Mouse (Mus musculus): ENCODE data around the gene Ptafr. TPM values are rescaled to one million over a fixed set of nuclear protein-coding genes. Genes with fewer than 3 reads are reported as not detected.
"Not testable (repeated sequence)": the region's sequence is repeated elsewhere in the genome, so short reads cannot be mapped to it uniquely, and the experiment has no call there.

Gene Ptafr
- total and polyA plus RNA-seq, 3 experiments, result 0.31 to 1.1 TPM; not detected in 1

DNA sequence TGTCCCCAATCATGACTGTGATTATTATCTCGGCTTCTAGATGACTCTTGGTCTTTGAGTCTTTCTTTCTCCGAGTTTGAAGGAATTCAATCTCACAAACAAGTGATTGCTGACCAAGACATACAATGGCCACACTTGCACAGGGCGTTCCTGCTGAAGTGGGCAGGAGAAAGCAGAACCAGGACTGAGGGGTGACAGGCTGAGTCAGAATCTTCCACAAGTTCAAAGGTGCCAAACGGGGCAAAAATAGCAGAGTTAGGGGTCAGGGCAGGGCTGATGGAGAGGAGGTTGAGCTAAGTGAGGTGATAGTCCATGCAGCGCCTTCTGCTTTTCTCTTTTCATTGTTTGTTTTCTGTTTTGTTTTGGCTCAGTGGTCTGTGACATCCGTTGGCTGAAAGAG, 36.6 kb downstream of the Ptafr start:
- in situ Hi-C loops (cut with MboI; ENCODE audit: low pct_ligation_motif_present, low pct_unique_long_range_greater_than_20kb, low sequenced_read_pairs) (loop anchor here (10.0 kb wide), 1 partner anchor 46 kb away; no protein-coding TSS in a partner anchor), dilution Hi-C loops (cut with MboI; ENCODE audit: extremely low pct_ligation_motif_present, extremely low pct_unique_long_range_greater_than_20kb, low sequenced_read_pairs) (no loop called here)
- Histone ChIP-seq H3K4me2 (ENCODE audit: insufficient read depth, low read depth, poor library complexity, severe bottlenecking) (no peak overlapping the region), H3K9me3 (replicated peaks; ENCODE audit: low read length) (peaks cover 2% of the 10 kb centered on the region), H3K4me1 (ENCODE audit: control insufficient read depth in 1 of 2, insufficient read depth in 2 of 2) (peaks cover under 1 to 17% of the 10 kb centered on the region in 2 experiments; a peak in 3 of 4 replicates), H3K4me3 (replicated peaks in 1 of 3; ENCODE audit: low read depth in 2 of 3, low read length in 2 of 3, poor library complexity in 1 of 3) (no peak overlapping the region), H3K27ac (ENCODE audit: insufficient read depth, low read depth) (no peak overlapping the region), H3K36me3 (replicated peaks in 1 of 2; ENCODE audit: control insufficient read depth in 1 of 2, insufficient read depth in 1 of 2, low read length in 1 of 2) (no peaks in the 10 kb centered on the region), H3K79me2 (replicated peaks; ENCODE audit: control insufficient read depth, extremely low read depth, insufficient read depth, poor library complexity, severe bottlenecking) (no peaks in the 10 kb centered on the region), H3K27me3 (replicated peaks) (no peaks in the 10 kb centered on the region), H3K9ac (ENCODE audit: insufficient read depth, low read depth) (no peak overlapping the region)
- DNase-seq (ENCODE audit: extremely low read depth), result no peak
- TF ChIP-seq TCF12 (IDR thresholded peaks at IDR 0.05; ENCODE audit: low read depth, low read length) (no peak), POLR2AphosphoS2 (IDR thresholded peaks at IDR 0.05; ENCODE audit: low read depth, low read length) (no peak), KAT2A (IDR thresholded peaks at IDR 0.05; ENCODE audit: insufficient replicate concordance, low read length) (no peak), BHLHE40 (IDR thresholded peaks at IDR 0.05; ENCODE audit: low read depth, low read length) (no peak), RCOR1 (conservative IDR thresholded peaks at IDR 0.05; ENCODE audit: low read depth, low read length) (no peak), ZC3H11A (IDR thresholded peaks at IDR 0.05; ENCODE audit: low read depth, low read length) (no peak), JUND (conservative IDR thresholded peaks at IDR 0.05; ENCODE audit: low read depth, low read length) (no peak), JUN (IDR thresholded peaks at IDR 0.05; ENCODE audit: insufficient read depth, low read depth, low read length) (no peak), MAX (IDR thresholded peaks at IDR 0.05; ENCODE audit: low read length) (no peak), CTCF (conservative IDR thresholded peaks at IDR 0.05 in 1 of 2, IDR thresholded peaks at IDR 0.05 in 1 of 2; ENCODE audit: low read depth in 2 of 2, low read length in 2 of 2) (no peak), GABPA (IDR thresholded peaks at IDR 0.05; ENCODE audit: insufficient replicate concordance, low read depth, low read length) (no peak), UBTF (IDR thresholded peaks at IDR 0.05; ENCODE audit: low read depth, low read length) (no peak), MXI1 (IDR thresholded peaks at IDR 0.05; ENCODE audit: low read depth, low read length) (no peak), USF1 (IDR thresholded peaks at IDR 0.05; ENCODE audit: low read depth, low read length) (no peak), CHD2 (IDR thresholded peaks at IDR 0.05; ENCODE audit: low read length) (no peak)

DNA sequence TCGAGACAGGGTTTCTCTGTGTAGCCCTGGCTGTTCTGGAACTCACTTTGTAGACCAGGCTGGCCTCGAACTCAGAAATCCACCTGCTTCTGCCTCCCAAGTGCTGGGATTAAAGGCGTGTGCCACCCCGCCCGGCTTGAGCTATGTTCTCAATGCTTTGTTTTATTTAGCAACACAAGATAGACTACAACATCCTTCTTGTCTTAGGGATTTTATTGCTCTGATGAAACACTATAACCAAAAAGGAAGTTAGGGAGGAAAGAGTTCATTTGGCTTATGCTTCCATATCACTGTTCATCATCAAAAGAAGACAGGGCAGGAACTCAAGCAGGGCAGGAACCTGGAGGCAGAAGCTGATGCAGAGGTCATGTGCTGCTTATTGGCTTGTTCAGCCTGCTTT, 37.4 kb downstream of the Ptafr start:
- H3K27ac ChIP-seq (ENCODE audit: insufficient read depth, low read depth); H3K27me3 ChIP-seq (replicated peaks); H3K4me2 ChIP-seq (ENCODE audit: insufficient read depth, low read depth, poor library complexity, severe bottlenecking); H3K9ac ChIP-seq (ENCODE audit: insufficient read depth, low read depth); H3K79me2 ChIP-seq (replicated peaks; ENCODE audit: control insufficient read depth, extremely low read depth, insufficient read depth, poor library complexity, severe bottlenecking); dilution Hi-C loops (cut with MboI; ENCODE audit: extremely low pct_ligation_motif_present, extremely low pct_unique_long_range_greater_than_20kb, low sequenced_read_pairs); DNase-seq (ENCODE audit: extremely low read depth); H3K9me3 ChIP-seq (replicated peaks; ENCODE audit: low read length); H3K36me3 ChIP-seq (replicated peaks in 1 of 2; ENCODE audit: control insufficient read depth in 1 of 2, insufficient read depth in 1 of 2, low read length in 1 of 2); H3K4me3 ChIP-seq (replicated peaks in 1 of 3; ENCODE audit: low read depth in 2 of 3, low read length in 2 of 3, poor library complexity in 1 of 3): not testable (repeated sequence)
- H3K4me1 ChIP-seq (ENCODE audit: control insufficient read depth in 1 of 2, insufficient read depth in 2 of 2), result peaks cover 5 to 20% of the 10 kb centered on the region in 2 experiments; a peak in 3 of 4 replicates
- in situ Hi-C loops (cut with MboI; ENCODE audit: low pct_ligation_motif_present, low pct_unique_long_range_greater_than_20kb, low sequenced_read_pairs), result loop anchor here (10.0 kb wide), 1 partner anchor 46 kb away; no protein-coding TSS in a partner anchor

Measured in CH12.LX (cell line).